Mouse (Mus musculus) liver, adult (tissue): ENCODE measurements around the gene Prtg.

Experiments used
- GATA4 ChIP-seq: IDR thresholded peaks from 2 replicates; pipeline ENCODE4 v1.6.1; 2014; ENCODE audit warnings: mild to moderate bottlenecking, low read length; ENCODE audit not compliant: insufficient replicate concordance

Prtg gene

GRCm38 (mm10) chr9:72836708-72837495, 30.2 kb downstream of the Prtg start:
- no peak for TF ChIP-seq GATA4

GRCm38 (mm10) chr9:72837598-72838160, 31.0 kb downstream of the Prtg start:
- no peak for TF ChIP-seq GATA4

- TF ChIP-seq GATA4: no peak
Measured at GRCm38 (mm10) chr9:72838256-72838655, 31.6 kb downstream of the Prtg start.

- no peak for TF ChIP-seq GATA4
Measured at GRCm38 (mm10) chr9:72839346-72839990, 32.8 kb downstream of the Prtg start.

- no peak for TF ChIP-seq GATA4
Measured at GRCm38 (mm10) chr9:72844496-72844895, 37.8 kb downstream of the Prtg start.

- no peak for TF ChIP-seq GATA4
Measured at GRCm38 (mm10) chr9:72846160-72846559, 39.5 kb downstream of the Prtg start.

- no peak for TF ChIP-seq GATA4
Measured at GRCm38 (mm10) chr9:72851541-72851940, 44.9 kb downstream of the Prtg start.

GRCm38 (mm10) chr9:72851979-72852378, 45.3 kb downstream of the Prtg start:
- no peak for TF ChIP-seq GATA4

GRCm38 (mm10) chr9:72853681-72854190, 47.1 kb downstream of the Prtg start:
- no peak for TF ChIP-seq GATA4

GRCm38 (mm10) chr9:72856721-72857120, 50.0 kb downstream of the Prtg start:
- TF ChIP-seq GATA4: no peak

- TF ChIP-seq GATA4: no peak
Measured at GRCm38 (mm10) chr9:72860764-72861163, 54.1 kb downstream of the Prtg start.

- no peak for TF ChIP-seq GATA4
Measured at GRCm38 (mm10) chr9:72861235-72861634, 54.6 kb downstream of the Prtg start.

GRCm38 (mm10) chr9:72862186-72862585, 55.5 kb downstream of the Prtg start:
- no peak for TF ChIP-seq GATA4

- no peak for TF ChIP-seq GATA4
Measured at GRCm38 (mm10) chr9:72862955-72863354, 56.3 kb downstream of the Prtg start.

- no peak for TF ChIP-seq GATA4
Measured at GRCm38 (mm10) chr9:72863773-72864172, 57.1 kb downstream of the Prtg start.

GRCm38 (mm10) chr9:72867434-72867833, 60.8 kb downstream of the Prtg start:
- no peak for TF ChIP-seq GATA4

- TF ChIP-seq GATA4: no peak
Measured at GRCm38 (mm10) chr9:72868774-72869173, 62.1 kb downstream of the Prtg start.
